Mouse (Mus musculus): Measurements from ENCODE around the gene Bdkrb2.

The Bdkrb2 gene

GRCm38 (mm10) chr12:105562936-105563680 lies at the start of gene Bdkrb2:
Bdkrb2 (plus strand) TSS chr12:105563226.
- no peak for DNase-seq (ENCODE audit: extremely low read depth, low read depth)

DNA sequence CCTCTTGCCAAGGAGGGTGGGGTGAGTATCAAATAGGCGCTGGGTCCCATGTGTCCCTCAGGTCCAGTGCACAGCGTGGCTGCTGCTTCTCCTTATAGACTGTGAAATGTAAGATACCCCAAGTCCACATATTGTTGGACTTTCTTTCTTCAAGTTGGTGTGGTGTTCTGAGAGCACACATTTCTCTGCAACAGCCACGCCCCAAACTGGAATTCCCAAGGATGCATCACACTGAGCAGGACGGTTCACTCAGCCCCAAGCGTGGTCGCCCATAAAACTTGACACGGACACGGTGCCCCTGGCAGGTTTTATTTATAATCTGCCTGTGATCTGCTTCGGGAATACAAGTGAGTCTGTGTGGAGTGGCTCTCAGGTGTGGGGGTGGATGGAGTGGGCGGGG lies 48.9 kb upstream of the Bdkrb2 start:
- DNase-seq (ENCODE audit: extremely low read depth, low read depth), result no peak

GRCm38 (mm10) chr12:105517026-105517675 lies 45.9 kb upstream of the Bdkrb2 start:
- DNase-seq (ENCODE audit: extremely low read depth, low read depth), result no peak

DNA sequence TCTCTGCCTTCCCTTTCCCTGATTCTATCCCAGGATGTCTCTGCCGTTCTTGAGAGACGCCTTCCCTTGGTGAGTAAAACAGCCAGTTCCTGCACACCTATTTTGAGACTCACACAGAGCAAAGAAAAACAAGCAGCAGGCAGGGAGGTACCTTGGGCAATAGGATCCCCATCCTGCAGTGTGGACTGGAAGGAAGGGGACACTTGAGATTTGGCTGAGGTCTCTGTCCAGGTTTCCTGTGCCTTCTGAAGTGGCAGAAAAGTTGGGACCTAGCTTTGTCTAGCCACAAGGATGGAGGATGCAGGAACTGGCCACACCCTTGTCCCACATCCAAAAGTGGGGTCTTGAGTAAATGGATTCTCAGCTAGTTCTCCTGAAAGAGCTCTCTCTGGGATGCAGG lies 43.2 kb upstream of the Bdkrb2 start:
- DNase-seq (ENCODE audit: extremely low read depth, low read depth), result no peak

DNA sequence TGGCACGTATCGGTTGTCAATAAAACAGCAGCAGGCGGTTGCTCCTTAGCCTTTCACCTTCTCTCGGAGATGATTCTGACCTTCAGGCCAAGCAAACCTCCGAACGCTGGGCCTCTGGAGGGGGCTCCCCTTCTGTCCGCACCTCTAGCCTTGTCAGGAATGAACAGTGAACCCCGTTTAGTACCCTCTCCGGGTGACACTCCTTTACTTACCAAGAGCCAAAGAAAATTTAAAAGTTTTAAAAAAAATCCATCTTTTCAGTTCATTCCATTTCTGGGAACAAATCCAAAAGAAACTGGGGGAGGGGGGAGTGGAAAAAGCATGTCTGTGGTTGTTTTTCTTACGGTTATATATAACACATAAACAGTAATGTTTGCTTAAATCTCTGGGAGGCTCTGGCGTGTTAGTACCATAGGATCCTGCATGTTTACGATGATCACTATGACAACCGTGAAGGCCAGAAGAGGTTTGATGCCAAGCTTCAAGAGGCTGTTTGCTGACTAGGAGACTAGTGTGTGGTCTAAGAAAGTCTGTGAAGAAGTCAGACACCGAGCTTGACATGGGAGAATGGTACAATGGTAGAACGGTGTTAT lies 41.8 kb upstream of the Bdkrb2 start:
- DNase-seq (ENCODE audit: extremely low read depth, low read depth), result no peak

DNA sequence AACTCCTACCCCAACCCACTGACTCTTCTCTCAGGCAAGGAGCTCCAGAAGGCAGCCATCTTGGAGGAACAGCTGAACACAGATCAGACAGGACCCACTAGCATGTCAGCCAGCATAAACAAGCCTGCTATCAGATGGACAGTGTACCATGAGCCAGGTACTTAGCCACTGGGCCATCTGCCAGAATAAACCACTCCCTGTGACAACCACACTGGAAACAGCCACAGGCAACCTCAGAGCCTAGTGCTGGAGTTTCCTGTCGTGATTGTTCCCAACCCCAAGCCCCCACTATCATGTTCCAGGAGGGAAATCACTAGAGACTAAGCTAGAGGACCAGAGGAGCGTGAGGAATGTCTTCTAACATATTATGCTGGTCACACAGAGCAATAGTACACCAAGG lies 39.3 kb upstream of the Bdkrb2 start:
- DNase-seq (ENCODE audit: extremely low read depth, low read depth), result no peak

GRCm38 (mm10) chr12:105526186-105526585 lies 36.8 kb upstream of the Bdkrb2 start:
- DNase-seq (ENCODE audit: extremely low read depth, low read depth), result no peak

- DNase-seq (ENCODE audit: extremely low read depth, low read depth), result no peak
These were observed 36.2 kb upstream of the Bdkrb2 start for GRCm38 (mm10) chr12:105526829-105527228.

GRCm38 (mm10) chr12:105529545-105529944 lies 33.5 kb upstream of the Bdkrb2 start:
- no peak for DNase-seq (ENCODE audit: extremely low read depth, low read depth)

DNA sequence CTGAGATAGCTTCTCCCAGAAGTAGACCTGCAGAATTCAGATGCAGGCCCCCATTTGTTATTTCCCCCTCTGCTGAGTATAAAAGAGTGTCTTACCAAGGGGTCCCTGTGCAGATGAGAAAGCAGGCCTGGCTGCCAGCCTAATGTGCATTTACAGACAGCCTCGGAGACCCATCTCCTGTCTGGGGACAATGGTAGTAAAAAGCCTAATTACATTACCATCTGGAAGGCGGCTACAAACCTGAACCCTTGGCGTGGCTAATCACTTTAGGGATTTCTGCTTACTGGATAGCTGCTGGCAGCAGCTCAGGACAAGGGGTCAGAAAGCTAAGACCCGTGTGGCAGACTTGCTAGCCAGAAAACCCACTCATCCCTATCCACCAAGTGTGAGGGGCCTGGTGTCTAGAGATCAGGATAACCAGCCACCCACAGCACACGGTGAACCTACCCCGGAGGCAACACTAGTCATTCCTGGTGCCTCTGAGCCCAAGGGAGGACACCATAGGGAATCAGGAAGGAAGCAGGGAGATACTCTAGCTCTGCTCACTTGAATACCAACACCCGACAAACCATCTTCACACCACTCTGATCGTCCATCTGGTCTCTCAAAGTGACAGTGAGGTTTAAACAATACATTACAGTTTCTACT lies 31.2 kb upstream of the Bdkrb2 start:
- DNase-seq (ENCODE audit: extremely low read depth, low read depth), result no peak

DNA sequence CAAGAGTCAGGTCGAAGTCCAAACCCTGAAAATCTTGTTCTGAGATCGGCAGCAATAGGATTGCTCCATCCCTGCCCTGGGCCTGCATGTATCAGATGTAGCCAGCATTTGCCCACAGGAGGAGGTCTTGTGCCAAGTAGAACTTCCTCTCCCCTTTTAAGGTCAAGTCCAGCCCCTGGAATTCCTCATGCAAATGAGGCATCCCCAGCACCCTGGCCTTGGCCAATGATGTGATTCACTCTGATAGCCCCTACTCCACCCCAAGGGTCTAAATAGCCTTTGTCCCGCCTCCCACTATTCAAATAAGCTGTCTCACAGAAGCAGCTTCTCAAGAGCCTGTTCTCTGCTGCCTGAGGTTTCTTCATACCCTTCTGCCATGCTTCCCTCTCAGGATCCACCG lies 28.2 kb upstream of the Bdkrb2 start:
- DNase-seq (ENCODE audit: extremely low read depth, low read depth), result no peak

GRCm38 (mm10) chr12:105535968-105536760 lies 26.9 kb upstream of the Bdkrb2 start:
- DNase-seq (ENCODE audit: extremely low read depth, low read depth), result no peak

GRCm38 (mm10) chr12:105537162-105537561 lies 25.9 kb upstream of the Bdkrb2 start:
- DNase-seq (ENCODE audit: extremely low read depth, low read depth), result no peak

- no peak for DNase-seq (ENCODE audit: extremely low read depth, low read depth)
These were observed 23.4 kb upstream of the Bdkrb2 start for GRCm38 (mm10) chr12:105539649-105540048.

DNA sequence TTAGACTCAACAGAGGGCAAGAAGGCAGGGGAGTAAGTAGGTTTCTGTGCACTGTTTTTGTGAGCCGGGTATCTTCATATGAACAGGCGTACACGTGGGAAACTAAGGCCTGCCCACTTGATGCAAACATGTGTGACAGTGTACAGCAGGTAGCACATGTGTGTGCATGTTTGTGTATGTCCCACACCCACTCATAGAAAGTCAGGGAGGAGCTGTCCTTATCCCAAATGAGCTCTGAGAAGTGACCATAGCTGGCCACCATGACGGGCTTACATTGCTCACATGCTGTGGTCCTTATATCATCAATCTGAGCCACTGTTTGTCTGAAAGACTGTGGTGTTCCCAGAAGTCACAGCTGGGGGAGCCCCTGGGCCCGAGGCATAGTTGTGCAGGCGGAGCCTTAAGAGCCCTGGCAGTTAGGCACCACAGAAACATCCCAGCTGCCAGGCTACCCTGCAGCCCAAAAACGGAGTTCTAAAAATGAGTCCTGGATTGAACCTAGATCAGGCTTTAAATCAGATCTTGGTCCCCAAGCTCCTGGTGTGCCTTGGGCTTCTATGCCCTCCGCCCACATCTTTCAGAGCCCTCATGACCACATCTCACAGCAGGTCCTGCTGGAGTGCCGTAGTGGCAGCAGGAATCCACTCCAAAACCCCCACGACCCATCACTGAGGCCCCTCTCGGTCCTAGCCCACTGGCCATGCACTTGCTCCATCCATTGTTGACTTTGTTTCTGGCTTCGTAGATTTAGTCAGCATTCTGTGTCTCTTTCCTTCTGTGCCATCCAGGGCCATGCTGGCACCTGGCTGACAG lies 21.2 kb upstream of the Bdkrb2 start:
- DNase-seq (ENCODE audit: extremely low read depth, low read depth), result no peak

DNA sequence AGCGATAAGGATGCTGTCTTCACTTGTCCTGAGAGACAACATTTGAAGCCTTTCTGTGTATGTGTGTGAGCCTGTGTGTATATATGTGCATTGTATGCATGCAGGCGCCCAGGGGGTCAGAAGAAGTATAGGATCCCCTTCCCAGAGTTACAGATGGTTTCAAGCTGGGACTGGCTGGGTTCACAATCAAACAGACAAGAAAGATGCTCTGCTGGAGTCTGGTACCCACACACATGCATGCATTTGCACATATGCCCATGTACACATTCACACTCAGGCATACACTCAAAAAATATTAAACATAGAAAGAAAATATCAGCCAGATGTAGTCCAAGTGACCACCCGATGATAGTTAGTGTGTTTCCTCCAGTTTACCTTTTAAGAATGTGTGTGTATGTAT lies 20.5 kb upstream of the Bdkrb2 start:
- no peak for DNase-seq (ENCODE audit: extremely low read depth, low read depth)

DNA sequence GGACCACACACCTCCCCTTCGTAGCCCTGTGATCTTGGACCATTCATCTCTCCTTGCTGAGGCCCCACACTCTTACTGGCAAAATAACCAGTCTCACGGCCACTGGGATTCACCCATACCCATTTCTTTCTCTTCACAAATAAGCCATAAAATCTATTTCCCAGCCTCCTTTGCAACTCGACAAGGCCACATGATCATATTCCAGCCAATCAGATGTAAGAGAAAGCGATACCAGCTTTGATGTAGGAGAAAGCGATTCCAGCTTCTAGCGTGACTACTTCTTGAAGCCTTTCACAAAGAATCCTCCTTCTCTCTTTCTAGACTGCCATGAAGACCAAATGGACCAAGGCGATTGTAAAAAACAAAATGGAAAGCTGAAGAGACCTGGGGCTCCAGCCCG lies 19.9 kb upstream of the Bdkrb2 start:
- no peak for DNase-seq (ENCODE audit: extremely low read depth, low read depth)

GRCm38 (mm10) chr12:105543751-105544150 lies 19.3 kb upstream of the Bdkrb2 start:
- DNase-seq (ENCODE audit: extremely low read depth, low read depth), result no peak

- DNase-seq (ENCODE audit: extremely low read depth, low read depth), result no peak
These were observed 18.2 kb upstream of the Bdkrb2 start for GRCm38 (mm10) chr12:105544872-105545271.

GRCm38 (mm10) chr12:105545696-105546435 lies 17.2 kb upstream of the Bdkrb2 start:
- no peak for DNase-seq (ENCODE audit: extremely low read depth, low read depth)

All from MEL-GATA-1-ER (cell line).